Mouse (Mus musculus) spleen, adult 2 months (tissue): Measurements from ENCODE around the gene Coro1b.
"Not testable (repeated sequence)": the region's sequence is repeated elsewhere in the genome, so short reads cannot be mapped to it uniquely, and the experiment has no call there.

Experiments used
- CTCF ChIP-seq: fragments of 200-500 bp; IDR thresholded peaks from 2 replicates; pipeline ENCODE4 v1.5.1; 2011; ENCODE audit warnings: mild to moderate bottlenecking, inconsistent platforms; ENCODE audit not compliant: insufficient read depth, insufficient read length, insufficient replicate concordance; ENCODE audit errors: extremely low read depth
- POLR2A ChIP-seq: fragments of 200-500 bp; IDR thresholded peaks from 2 replicates; pipeline ENCODE4 v1.6.1; 2011; ENCODE audit warnings: low read depth, low read length, inconsistent platforms

DNA sequence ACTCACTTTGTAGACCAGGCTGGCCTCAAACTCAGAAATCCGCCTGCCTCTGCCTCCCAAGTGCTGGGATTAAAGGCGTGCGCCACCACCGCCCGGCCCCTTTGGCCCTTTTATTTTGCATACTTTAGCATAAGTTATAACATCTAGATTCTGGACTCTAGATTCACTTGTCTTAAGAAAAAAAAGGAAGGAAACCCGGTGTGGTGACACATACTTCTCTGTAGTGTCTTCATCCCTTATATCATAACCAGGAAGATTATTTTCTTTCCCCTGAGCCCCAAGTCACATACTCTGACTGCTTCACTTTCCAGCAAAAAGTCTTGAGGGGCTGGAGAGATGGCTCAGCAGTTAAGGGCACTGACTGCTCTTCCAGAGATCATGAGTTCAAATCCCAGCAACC lies 26.5 kb upstream of the Coro1b start:
- not testable (repeated sequence) for TF ChIP-seq POLR2A, CTCF
